Mouse (Mus musculus) small intestine, adult 2 months (tissue): ENCODE data around the gene Arhgap24.

Experiments
- CTCF ChIP-seq: fragments of 200-500 bp; IDR thresholded peaks from 2 replicates; pipeline ENCODE4 v1.5.1; 2012; ENCODE audit warnings: low read depth, mild to moderate bottlenecking, control low read depth, inconsistent platforms, low read length, moderate library complexity, mixed read lengths; ENCODE audit not compliant: insufficient replicate concordance, insufficient read length; ENCODE audit errors: extremely low read depth
- POLR2A ChIP-seq: fragments of 200-500 bp; IDR thresholded peaks from 2 replicates; pipeline ENCODE4 v1.6.1; 2012; ENCODE audit warnings: low read depth, mild to moderate bottlenecking, control low read depth, inconsistent platforms, low read length, moderate library complexity

- TF ChIP-seq CTCF (no peak), POLR2A (no peak)
These were observed 67.2 kb downstream of the Arhgap24 start for GRCm38 (mm10) chr5:102548382-102548781.
